Mouse (Mus musculus): ENCODE measurements around the gene Tk2. TPM values are rescaled to one million over a fixed set of nuclear protein-coding genes. Genes with fewer than 3 reads are reported as not detected.

Tk2 gene
- polyA plus RNA-seq, 1 experiment from 2014 or later: 17.3 TPM

DNA sequence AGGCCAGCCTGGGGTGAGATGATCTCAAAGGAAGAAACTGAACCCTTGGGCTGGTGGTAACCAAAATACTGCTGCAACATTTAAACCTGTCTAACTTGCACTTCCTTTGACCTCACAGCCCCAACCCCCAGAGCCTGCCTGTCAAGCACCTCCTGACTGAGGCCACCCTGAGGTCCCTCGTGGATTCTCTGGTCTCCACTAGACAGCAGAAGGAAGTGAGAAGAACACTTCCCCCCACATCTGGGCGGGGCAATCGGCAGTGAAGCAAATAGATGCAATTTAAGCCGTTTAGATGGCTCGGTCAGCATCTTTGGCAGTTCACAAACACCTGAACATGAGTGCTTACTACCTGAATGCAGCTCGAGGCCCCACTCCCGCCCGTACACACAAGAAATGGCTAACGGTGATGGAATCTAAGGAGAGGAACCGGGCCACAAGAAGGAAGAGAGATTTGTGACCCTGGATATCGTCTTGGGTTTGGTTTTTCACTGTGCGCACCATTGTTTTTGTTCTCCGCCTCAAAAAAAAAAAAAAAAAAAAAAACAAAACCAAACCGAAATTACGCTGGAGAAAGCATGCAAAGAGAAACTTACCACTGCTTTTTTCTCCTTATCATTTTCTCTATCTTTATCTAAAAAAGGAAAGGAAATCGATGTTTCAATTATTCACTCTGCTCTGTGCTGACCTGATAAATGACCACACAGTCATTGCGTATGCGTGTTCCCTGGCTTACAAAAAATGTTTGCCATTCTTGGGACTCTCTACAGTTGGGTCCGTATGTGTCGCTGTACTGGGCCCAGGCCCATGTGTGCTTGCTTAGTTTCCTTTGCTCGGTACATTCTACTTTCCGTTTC is 1.1 kb downstream of the Tk2 start:
- H3K4me3 ChIP-seq: peak overlapping the region; percentile 81
- H3K4me1 ChIP-seq: peaks cover 23% of the 10 kb centered on the region
- H3K27me3 ChIP-seq (ENCODE audit: insufficient read depth, poor library complexity, severe bottlenecking): no peaks in the 10 kb centered on the region
- WGBS: 68% methylated on average over 22 of the region's 22 CpGs
- H3K27ac ChIP-seq: 0 out of 2 replicates have a peak overlapping the region, but pooled peaks have one; percentile 90
- no peak for DNase-seq (ENCODE audit: low spot score)
- no peaks in the 10 kb centered on the region for H3K9me3 ChIP-seq
- peaks cover 9% of the 10 kb centered on the region; the same call in 1 of the 2 replicates for H3K36me3 ChIP-seq

DNA sequence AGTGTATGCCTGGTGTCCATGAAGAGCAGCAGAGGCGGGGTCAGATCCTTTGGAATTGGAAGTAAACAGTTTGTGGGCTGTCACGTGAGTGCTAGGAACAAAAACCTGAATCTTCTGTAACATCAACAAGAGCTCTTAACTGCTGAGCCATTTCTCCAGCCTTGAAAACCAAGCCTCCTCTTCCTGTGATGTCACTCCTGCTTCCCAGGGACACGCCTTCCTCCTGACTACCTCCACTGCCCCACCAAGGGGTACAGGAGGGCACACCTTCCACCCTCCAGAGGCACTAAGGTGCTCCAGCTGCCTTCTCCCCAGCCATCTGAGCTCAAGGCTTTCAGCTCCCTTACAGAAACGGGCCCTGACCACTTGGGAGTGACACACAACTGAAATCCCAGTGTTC is 1.7 kb downstream of the Tk2 start:
- Histone ChIP-seq H3K27me3 (ENCODE audit: insufficient read depth, poor library complexity, severe bottlenecking) (no peaks in the 10 kb centered on the region), H3K9me3 (no peaks in the 10 kb centered on the region), H3K4me1 (peaks cover 20% of the 10 kb centered on the region), H3K27ac (no peak overlapping the region), H3K36me3 (peaks cover 16% of the 10 kb centered on the region; the same call in 1 of the 2 replicates), H3K4me3 (no peak overlapping the region)
- DNase-seq (ENCODE audit: low spot score): no peak
- 82% methylated on average over 4 of the region's 4 CpGs for WGBS

DNA sequence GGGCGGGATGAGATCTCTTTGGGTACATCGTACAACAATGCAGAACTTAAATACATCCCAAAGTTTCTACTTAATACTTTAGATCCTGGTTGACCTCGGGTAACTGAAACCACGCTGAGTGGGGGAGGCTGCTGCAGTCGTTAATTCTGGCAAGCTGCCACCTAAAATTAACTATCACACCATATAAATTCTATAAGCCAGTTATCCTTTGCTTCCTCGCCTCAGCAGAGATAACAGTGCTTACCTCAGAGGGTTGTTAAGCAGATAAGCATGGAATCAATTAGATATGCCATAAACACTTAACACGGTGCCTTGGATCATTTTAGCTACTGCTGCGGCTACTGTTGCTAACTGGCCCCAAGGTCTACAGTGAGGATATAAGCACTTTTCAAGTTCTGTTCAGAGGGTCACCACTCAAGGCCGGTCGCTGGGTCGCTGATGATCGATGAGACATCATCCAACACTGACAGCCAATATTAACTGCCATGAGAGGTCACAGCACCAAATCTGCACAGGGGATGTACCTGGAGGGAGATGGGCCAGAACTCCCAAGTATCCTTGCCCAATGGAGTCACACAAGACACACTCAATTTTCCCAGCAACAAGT is 6.2 kb downstream of the Tk2 start:
- DNase-seq (ENCODE audit: low spot score): no peak
- Histone ChIP-seq H3K9me3 (no peaks in the 10 kb centered on the region), H3K36me3 (peaks cover 60% of the 10 kb centered on the region), H3K27me3 (ENCODE audit: insufficient read depth, poor library complexity, severe bottlenecking) (no peaks in the 10 kb centered on the region), H3K4me3 (no peak overlapping the region), H3K27ac (no peak overlapping the region), H3K4me1 (peaks cover 6% of the 10 kb centered on the region)
- WGBS: 83% methylated on average over 12 of the region's 12 CpGs

DNA sequence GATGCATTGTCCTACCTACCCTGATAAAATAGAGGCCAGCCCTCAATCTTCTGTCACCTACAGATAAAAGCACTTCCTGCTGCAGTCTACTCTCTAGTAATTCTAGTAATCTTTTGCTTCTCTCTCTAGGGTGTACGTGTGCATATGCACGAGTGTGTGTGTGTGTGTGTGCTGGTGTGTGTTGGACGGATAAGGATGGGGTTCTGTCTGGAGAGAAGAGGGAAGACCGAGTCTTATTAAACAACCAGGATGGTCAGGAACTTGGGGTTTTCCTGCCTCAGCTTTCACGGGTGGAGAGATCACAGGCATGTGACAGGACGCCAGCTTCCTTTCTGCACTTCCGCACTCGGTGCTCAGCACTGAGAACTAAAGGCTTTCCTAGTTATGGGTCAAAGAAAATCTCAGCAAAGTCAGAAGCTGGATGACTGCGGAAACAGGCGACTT is 8.9 kb downstream of the Tk2 start:
- H3K4me1 ChIP-seq: no peaks in the 10 kb centered on the region
- H3K36me3 ChIP-seq: peaks cover 79% of the 10 kb centered on the region
- H3K27ac ChIP-seq: no peak overlapping the region
- no peaks in the 10 kb centered on the region for H3K27me3 ChIP-seq (ENCODE audit: insufficient read depth, poor library complexity, severe bottlenecking)
- no peak for DNase-seq (ENCODE audit: low spot score)
- H3K4me3 ChIP-seq: no peak overlapping the region
- no peaks in the 10 kb centered on the region for H3K9me3 ChIP-seq
- WGBS: 72% methylated on average over 10 of the region's 10 CpGs

DNA sequence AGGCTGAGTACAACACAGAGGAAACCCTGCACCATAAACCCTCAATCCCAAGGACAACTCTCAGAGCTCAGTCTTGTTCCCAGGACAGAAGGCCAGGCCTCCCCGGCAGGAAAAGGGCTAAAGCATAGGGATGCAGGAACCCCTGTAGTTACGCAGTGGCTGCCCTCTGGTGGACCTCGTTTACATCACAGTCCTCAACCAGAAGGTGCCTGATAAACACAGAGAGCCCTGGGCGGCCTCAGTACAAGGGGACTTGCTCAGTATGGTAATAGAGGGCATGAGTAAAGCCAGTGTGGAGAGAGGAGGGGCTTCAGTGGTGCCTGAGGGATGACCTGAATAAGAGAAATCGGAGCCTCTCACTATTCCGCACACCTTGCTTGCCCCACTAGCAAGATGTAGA is 13.8 kb downstream of the Tk2 start:
- peaks cover 87% of the 10 kb centered on the region for H3K36me3 ChIP-seq
- no peaks in the 10 kb centered on the region for H3K9me3 ChIP-seq
- no peak for DNase-seq (ENCODE audit: low spot score)
- H3K27me3 ChIP-seq (ENCODE audit: insufficient read depth, poor library complexity, severe bottlenecking): no peaks in the 10 kb centered on the region
- no peak overlapping the region for H3K4me3 ChIP-seq
- WGBS: 52% methylated on average over 6 of the region's 6 CpGs
- no peak overlapping the region for H3K27ac ChIP-seq
- no peaks in the 10 kb centered on the region for H3K4me1 ChIP-seq

DNA sequence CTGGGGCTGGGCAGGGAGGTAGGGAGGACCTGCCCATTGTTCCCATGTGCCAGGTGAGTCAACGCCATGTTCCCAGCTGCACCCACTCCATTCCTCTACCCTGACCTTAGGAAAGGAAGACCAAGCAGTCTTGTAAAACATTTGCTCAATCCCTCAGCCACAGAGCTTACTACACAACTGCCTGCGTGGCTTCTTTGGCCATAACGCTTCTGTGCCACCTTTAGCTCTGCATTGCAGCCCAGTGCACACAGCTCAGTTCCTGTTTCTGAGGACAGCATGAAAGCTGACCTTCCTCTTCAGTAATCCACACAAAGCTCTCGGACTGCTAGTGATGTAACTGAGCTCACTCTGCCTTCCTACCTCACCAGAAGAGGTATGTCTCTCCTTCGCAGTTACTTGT is 15.4 kb downstream of the Tk2 start:
- no peak overlapping the region for H3K27ac ChIP-seq
- H3K4me1 ChIP-seq: no peaks in the 10 kb centered on the region
- H3K27me3 ChIP-seq (ENCODE audit: insufficient read depth, poor library complexity, severe bottlenecking): no peaks in the 10 kb centered on the region
- no peaks in the 10 kb centered on the region for H3K9me3 ChIP-seq
- no peak for DNase-seq (ENCODE audit: low spot score)
- H3K4me3 ChIP-seq: no peak overlapping the region
- WGBS: 96% methylated on average over 5 of the region's 5 CpGs
- peaks cover 85% of the 10 kb centered on the region for H3K36me3 ChIP-seq

DNA sequence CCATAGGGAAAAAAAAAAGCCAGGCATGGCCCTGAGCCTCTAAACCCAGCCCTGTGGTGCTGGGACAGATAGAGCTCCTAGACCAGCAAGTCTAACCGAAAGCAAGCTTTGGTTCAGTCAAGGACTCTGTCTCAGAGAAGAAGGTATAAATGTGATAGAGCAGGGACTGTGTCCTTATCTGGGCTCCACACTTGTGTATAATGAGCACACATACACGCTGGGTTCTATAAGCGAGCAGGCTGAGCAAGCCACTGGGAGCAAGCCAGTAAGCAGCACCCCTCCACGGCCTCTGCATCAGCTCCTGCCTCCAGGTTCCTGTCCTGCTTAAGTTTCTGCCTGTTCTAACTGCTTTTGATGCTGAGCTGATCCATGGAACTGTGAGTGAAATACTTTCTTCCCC is 16.3 kb downstream of the Tk2 start:
- Histone ChIP-seq H3K27me3 (ENCODE audit: insufficient read depth, poor library complexity, severe bottlenecking) (no peaks in the 10 kb centered on the region), H3K4me1 (no peaks in the 10 kb centered on the region), H3K27ac (no peak overlapping the region), H3K9me3 (no peaks in the 10 kb centered on the region), H3K36me3 (peaks cover 86% of the 10 kb centered on the region), H3K4me3 (no peak overlapping the region)
- DNase-seq (ENCODE audit: low spot score): no peak
- 89% methylated on average over 4 of the region's 4 CpGs for WGBS

DNA sequence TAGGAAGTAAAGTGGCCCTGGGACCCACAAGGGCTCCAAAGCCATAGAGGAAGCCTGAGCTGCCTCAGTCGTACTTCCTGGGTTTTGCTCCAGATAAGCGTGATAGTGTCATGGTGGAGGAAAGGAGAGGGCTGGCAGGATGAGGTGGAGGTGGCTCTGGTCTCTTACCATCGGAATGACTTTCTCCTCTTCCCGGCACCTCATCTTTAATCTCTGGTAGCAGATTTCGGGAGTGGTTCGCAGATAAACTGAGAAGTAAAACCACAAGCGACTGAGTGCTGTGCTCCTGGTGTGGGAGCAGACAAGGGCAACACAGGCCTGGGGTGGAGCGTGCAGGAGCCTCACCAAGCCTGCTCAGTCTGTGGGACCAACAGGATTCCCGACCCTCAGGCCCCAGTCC is 18.0 kb downstream of the Tk2 start:
- Histone ChIP-seq H3K36me3 (peaks cover 85% of the 10 kb centered on the region), H3K27me3 (ENCODE audit: insufficient read depth, poor library complexity, severe bottlenecking) (no peaks in the 10 kb centered on the region), H3K4me1 (no peaks in the 10 kb centered on the region), H3K4me3 (no peak overlapping the region), H3K27ac (no peak overlapping the region), H3K9me3 (no peaks in the 10 kb centered on the region)
- no peak for DNase-seq (ENCODE audit: low spot score)
- WGBS: 77% methylated on average over 9 of the region's 9 CpGs

DNA sequence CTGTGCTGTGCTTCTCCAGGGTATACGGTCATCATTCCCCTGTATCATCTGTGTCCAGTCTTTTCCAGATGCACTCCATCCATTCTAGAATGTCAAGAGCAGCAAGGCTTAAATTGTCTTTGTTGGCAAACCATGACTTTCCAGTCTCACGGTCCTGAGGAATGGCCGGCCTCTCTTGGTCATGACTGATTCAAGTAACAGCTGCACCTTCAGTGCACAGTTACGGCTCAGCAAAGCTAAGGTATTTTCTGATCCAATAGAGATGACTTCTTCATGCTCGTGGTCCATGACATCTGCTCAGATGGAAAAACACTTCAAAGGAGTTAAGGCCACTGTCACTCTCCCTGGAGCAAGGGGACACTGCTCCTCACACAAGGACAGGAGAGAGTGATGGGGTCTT is 21.3 kb downstream of the Tk2 start:
- 87% methylated on average over 5 of the region's 5 CpGs for WGBS

DNA sequence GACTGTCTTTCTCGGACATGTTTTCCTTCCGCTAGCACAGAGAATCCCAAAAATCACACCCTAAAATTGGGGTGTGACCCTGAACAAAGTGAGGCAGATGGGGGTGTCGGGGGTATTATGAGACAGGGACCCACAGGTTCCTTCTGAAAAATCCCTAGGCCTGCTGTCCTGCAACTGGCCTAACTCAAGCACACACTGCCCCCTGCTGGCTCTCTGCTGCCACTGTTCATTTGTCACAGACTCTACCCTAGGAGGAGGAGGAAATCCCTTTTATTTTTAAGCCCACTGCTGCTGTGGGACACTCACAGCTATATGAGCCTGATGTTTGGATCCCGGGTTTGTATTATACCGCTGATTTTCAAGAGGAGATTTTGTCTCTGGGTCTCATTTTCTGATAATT is 28.6 kb downstream of the Tk2 start:
- no peaks in the 10 kb centered on the region for H3K9me3 ChIP-seq
- 42% methylated on average over 5 of the region's 5 CpGs for WGBS
- no peaks in the 10 kb centered on the region; the same call in 1 of the 2 replicates for H3K4me1 ChIP-seq
- peaks cover 30% of the 10 kb centered on the region for H3K27me3 ChIP-seq (ENCODE audit: insufficient read depth, poor library complexity, severe bottlenecking)
- H3K4me3 ChIP-seq: no peak overlapping the region
- peak; percentile 86 for DNase-seq (ENCODE audit: low spot score)
- H3K27ac ChIP-seq: no peak overlapping the region
- no peaks in the 10 kb centered on the region for H3K36me3 ChIP-seq

More for the DNA sequence above, 21.3 kb downstream of the Tk2 start:
- Histone ChIP-seq H3K27ac (no peak overlapping the region), H3K4me3 (no peak overlapping the region), H3K27me3 (ENCODE audit: insufficient read depth, poor library complexity, severe bottlenecking) (no peaks in the 10 kb centered on the region), H3K4me1 (no peaks in the 10 kb centered on the region), H3K36me3 (peaks cover 62% of the 10 kb centered on the region), H3K9me3 (no peaks in the 10 kb centered on the region)
- DNase-seq (ENCODE audit: low spot score): no peak

DNA sequence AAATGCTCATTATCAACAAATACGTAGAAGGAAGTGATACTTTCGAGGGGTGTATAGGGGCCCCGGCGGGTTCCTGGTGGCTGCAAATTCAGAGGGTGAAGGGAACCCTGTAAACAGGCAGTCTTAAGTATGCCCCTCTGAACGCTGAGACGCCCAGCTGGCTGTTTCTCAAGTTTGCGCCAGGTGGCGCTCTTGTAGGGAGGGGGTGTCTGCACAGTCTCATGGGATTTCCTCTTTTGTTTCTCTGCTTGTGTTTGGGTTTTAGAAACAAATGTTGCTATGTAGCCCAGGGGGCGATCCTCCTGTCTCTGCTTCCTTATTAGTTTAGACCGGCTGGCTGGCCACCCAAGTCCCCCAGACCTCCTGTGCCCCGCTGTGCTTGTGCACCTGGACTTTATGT is 29.3 kb downstream of the Tk2 start:
- H3K27me3 ChIP-seq (ENCODE audit: insufficient read depth, poor library complexity, severe bottlenecking): peaks cover 37% of the 10 kb centered on the region
- H3K4me3 ChIP-seq: peak overlapping the region; percentile 23; the same call in 1 of the 2 replicates
- 23% methylated on average over 11 of the region's 11 CpGs for WGBS
- DNase-seq (ENCODE audit: low spot score): no peak
- H3K9me3 ChIP-seq: no peaks in the 10 kb centered on the region
- H3K27ac ChIP-seq: no peak overlapping the region
- no peaks in the 10 kb centered on the region; the same call in 1 of the 2 replicates for H3K4me1 ChIP-seq
- no peaks in the 10 kb centered on the region for H3K36me3 ChIP-seq

DNA sequence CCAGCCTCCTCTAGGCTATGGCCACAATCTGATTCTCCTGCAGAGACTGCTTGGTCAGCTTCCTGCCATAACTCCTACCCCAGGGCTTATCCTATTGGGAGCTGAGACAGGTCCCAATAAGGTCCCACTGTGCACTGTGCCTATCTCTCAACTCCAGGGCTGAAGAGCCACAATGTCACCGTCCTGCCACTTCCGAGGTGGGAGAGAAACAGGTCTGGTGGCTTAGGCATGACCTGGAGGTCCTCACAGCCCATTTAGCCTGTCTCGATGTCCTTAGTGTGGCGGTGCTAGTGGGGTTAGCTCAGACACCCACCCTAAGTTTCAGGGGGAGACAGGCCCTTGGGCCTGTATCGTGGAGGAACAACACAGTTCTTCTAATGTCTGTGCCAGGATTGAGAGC is 30.8 kb downstream of the Tk2 start:
- H3K4me1 ChIP-seq: no peaks in the 10 kb centered on the region; the same call in 1 of the 2 replicates
- H3K4me3 ChIP-seq: no peak overlapping the region
- H3K27me3 ChIP-seq (ENCODE audit: insufficient read depth, poor library complexity, severe bottlenecking): peaks cover 46% of the 10 kb centered on the region
- H3K36me3 ChIP-seq: no peaks in the 10 kb centered on the region
- H3K27ac ChIP-seq: no peak overlapping the region
- 80% methylated on average over 5 of the region's 5 CpGs for WGBS
- DNase-seq (ENCODE audit: low spot score): no peak
- no peaks in the 10 kb centered on the region for H3K9me3 ChIP-seq

DNA sequence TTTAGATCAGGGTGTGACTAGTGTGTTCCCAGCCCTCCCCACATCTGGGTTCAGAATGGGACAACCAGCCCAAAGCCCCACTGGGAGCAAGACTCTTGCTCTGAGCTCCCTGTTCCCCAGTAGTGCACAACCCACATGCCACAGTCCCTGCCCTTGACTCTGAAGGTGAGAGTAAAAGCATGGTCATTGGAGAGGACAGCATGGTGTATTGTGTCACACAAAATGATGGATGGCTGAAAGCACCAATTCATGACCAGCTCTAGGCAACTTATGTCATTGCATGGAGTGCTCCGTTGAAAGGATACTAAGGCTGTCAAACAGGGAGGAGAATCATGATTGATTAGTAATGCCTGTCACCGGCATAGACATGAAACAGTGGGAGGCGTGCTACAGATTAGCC is 43.1 kb downstream of the Tk2 start:
- Histone ChIP-seq H3K9me3 (no peaks in the 10 kb centered on the region), H3K27ac (no peak overlapping the region), H3K36me3 (no peaks in the 10 kb centered on the region), H3K4me3 (no peak overlapping the region), H3K4me1 (no peaks in the 10 kb centered on the region), H3K27me3 (ENCODE audit: insufficient read depth, poor library complexity, severe bottlenecking) (peaks cover 11% of the 10 kb centered on the region; the same call in 1 of the 2 replicates)
- no peak for DNase-seq (ENCODE audit: low spot score)
- WGBS: 58% methylated on average over 3 of the region's 3 CpGs

Measured in heart, embryonic 10.5 days (tissue).